Mouse (Mus musculus) intestine, embryonic 15.5 days (tissue): ENCODE data around the gene Gabbr2. TPM values are rescaled to one million over a fixed set of nuclear protein-coding genes. Genes with fewer than 3 reads are reported as not detected.

Experiments used
- ATAC-seq: fragments of 200-750 bp; cut with Nextera tagmentation; 2 replicates; pipeline ENCODE4 v1.8.0; 2017; ENCODE audit warnings: moderate TSS enrichment, moderate library complexity
- H3K27ac ChIP-seq: fragments of 300-500 bp; sonication (generic); 2 replicates; pipeline ENCODE4 v1.5.1; 2015; ENCODE audit warnings: mild to moderate bottlenecking, inconsistent platforms
- H3K27me3 ChIP-seq: fragments of 300-500 bp; sonication (generic); replicated peaks from 2 replicates; pipeline ENCODE4 v1.6.1; 2015; ENCODE audit warnings: inconsistent platforms
- H3K36me3 ChIP-seq: fragments of 300-500 bp; sonication (generic); 2 replicates; pipeline ENCODE4 v1.6.1; 2015; ENCODE audit warnings: inconsistent platforms
- H3K4me1 ChIP-seq: fragments of 300-500 bp; sonication (generic); replicated peaks from 2 replicates; pipeline ENCODE4 v1.6.1; 2015; ENCODE audit warnings: inconsistent platforms
- H3K4me2 ChIP-seq: fragments of 300-500 bp; sonication (generic); replicated peaks from 2 replicates; pipeline ENCODE4 v1.6.1; 2015; ENCODE audit warnings: mild to moderate bottlenecking, inconsistent platforms
- H3K4me3 ChIP-seq: fragments of 300-500 bp; sonication (generic); replicated peaks from 2 replicates; pipeline ENCODE4 v1.5.1; 2015; ENCODE audit warnings: inconsistent platforms
- H3K9ac ChIP-seq: fragments of 300-500 bp; sonication (generic); 2 replicates; pipeline ENCODE4 v1.6.1; 2015; ENCODE audit warnings: inconsistent platforms
- H3K9me3 ChIP-seq: fragments of 300-500 bp; sonication (generic); 2 replicates; pipeline ENCODE4 v1.6.1; 2016; ENCODE audit warnings: inconsistent platforms
- WGBS: fragments of 180-500 bp; shearing (Covaris S2); methylation state at CpG from one replicate; pipeline ENCODE4 v1.1.7; 2015; 5-methylcytosine and 5-hydroxymethylcytosine counted together
- polyA plus RNA-seq: library from polyadenylated mRNA; unstranded; fragments of >200 nt; fragmentation: Nextera tagmentation; extraction: Ambion mirVana; gene quantifications from 2 replicates; pipeline ENCODE4 v1.2.1, GENCODE M21; 2015

The Gabbr2 gene
- polyA plus RNA-seq, 1 experiment from 2014 or later: 0.15 TPM

DNA sequence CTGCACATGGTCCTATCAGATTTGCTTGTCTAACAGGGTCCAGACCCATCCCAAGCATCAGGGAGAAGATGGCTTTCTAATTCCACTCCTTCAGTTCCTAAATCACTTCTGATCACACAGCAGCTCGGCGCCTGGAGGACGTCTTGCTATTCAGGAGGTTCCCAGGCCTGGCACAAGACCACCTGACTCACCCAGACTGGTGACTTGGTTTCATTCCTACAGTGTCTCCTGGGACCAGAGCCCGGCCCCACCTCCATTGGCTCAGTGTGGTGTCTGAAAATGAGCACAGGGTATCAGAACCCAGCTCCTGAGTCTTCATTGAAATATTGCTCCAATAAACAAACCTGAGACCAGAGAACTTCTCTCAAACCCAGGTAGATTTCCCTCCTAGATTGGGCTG lies 9.6 kb downstream of the Gabbr2 start:
- Histone ChIP-seq H3K9ac (no peak overlapping the region), H3K4me3 (no peak overlapping the region), H3K36me3 (no peaks in the 10 kb centered on the region), H3K4me1 (no peaks in the 10 kb centered on the region), H3K4me2 (no peak overlapping the region), H3K27ac (no peak overlapping the region), H3K9me3 (no peaks in the 10 kb centered on the region), H3K27me3 (peaks cover 5% of the 10 kb centered on the region)
- ATAC-seq: no peak
- WGBS: 82% methylated on average over 4 of the region's 4 CpGs

DNA sequence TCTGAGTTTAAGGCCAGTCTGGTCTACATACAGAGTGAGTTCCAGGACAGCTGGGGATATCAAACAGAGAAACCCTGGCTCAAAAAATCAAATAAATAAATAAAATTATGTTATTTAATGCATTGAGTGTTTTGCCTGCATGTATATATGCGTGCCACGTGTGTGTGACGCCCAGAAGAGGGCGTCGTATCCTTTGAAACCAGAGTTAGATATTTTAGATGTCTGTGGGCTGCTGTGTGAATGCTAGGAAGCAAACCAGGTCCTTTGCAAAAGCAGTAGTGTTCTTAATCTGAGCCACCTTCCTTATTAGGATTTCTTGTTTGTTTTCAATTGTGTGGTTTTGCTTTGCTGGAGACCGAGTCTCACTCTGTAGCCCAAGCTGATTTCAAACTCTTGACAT lies 13.3 kb downstream of the Gabbr2 start:
- Histone ChIP-seq H3K4me1 (no peaks in the 10 kb centered on the region; the same call in 1 of the 2 replicates), H3K27me3 (no peaks in the 10 kb centered on the region), H3K9ac (no peak overlapping the region), H3K4me3 (no peak overlapping the region), H3K36me3 (no peaks in the 10 kb centered on the region), H3K9me3 (no peaks in the 10 kb centered on the region), H3K4me2 (no peak overlapping the region), H3K27ac (no peak overlapping the region)
- no peak for ATAC-seq
- WGBS: 85% methylated on average over 6 of the region's 6 CpGs

DNA sequence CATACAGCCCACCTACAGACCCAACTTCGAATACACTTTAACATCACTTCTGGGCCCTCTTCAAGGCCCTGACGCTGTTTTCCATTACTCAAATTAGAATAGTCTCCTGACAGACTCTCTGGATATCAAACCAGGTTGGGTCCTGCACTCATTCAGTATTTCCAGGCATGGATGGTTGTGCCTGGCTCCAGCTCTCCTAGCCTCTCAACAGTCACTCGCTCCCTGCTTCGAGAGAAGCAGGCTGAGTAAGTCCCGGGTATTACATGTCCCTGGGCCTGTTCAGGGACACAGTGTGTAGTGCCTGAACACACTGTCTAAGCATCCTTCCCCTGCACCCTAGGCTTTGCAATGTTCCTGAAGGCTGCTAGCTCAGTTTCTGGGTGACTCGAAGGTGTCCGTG lies 14.5 kb downstream of the Gabbr2 start:
- no peak overlapping the region for H3K27ac ChIP-seq
- no peaks in the 10 kb centered on the region for H3K36me3 ChIP-seq
- WGBS: 90% methylated on average over 7 of the region's 7 CpGs
- no peaks in the 10 kb centered on the region for H3K27me3 ChIP-seq
- no peak overlapping the region for H3K4me3 ChIP-seq
- ATAC-seq: no peak
- no peaks in the 10 kb centered on the region; the same call in 1 of the 2 replicates for H3K4me1 ChIP-seq
- no peak overlapping the region for H3K9ac ChIP-seq
- no peak overlapping the region for H3K4me2 ChIP-seq
- H3K9me3 ChIP-seq: no peaks in the 10 kb centered on the region

DNA sequence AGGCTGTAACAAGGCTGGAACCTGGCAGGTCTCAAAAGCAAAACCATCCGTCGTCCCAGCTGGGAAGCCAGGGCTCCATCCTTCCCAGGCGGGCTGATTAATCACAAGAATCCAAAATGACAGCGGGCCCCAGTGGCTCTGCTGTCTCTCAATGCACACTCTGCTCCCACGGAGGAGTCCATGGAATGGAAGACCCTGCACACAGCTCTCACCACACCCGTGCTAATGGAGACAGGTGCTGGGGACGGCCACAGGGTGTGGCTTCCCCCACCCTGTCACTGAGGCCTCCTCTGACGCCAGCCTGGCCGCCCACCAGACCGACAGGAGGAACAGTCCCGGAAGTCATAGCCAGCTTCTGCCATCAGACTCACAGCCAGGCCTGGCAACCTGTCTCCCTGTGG lies 15.0 kb downstream of the Gabbr2 start:
- no peak for ATAC-seq
- Histone ChIP-seq H3K4me2 (no peak overlapping the region), H3K27ac (no peak overlapping the region), H3K4me1 (no peaks in the 10 kb centered on the region; the same call in 1 of the 2 replicates), H3K9me3 (no peaks in the 10 kb centered on the region), H3K36me3 (no peaks in the 10 kb centered on the region), H3K27me3 (no peaks in the 10 kb centered on the region), H3K9ac (no peak overlapping the region), H3K4me3 (no peak overlapping the region)
- 65% methylated on average over 11 of the region's 11 CpGs for WGBS

DNA sequence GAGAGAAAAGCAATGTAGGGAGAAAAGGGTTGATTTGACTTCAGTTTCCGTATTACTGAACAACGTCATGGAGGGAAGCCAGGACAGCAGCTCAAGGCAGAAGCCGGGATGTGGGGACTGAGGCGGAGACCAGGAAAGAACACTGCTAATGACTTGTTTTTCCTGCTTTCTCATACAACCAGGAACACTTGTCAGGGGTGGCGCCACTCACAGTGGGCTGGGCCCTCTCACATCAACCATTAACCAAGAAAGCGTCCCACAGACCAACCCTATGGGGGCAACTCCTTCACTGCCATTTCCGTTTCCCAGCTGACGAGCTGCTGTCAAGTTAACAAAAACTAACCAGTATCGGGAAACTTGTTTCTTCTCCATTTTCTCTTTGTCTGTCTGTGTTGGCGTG lies 18.4 kb downstream of the Gabbr2 start:
- WGBS: 65% methylated on average over 10 of the region's 10 CpGs
- no peaks in the 10 kb centered on the region for H3K36me3 ChIP-seq
- no peaks in the 10 kb centered on the region for H3K9me3 ChIP-seq
- H3K4me2 ChIP-seq: 0 out of 2 replicates have a peak overlapping the region, but pooled peaks have one; percentile 1
- no peak overlapping the region for H3K9ac ChIP-seq
- no peaks in the 10 kb centered on the region for H3K27me3 ChIP-seq
- H3K4me1 ChIP-seq: no peaks in the 10 kb centered on the region; the same call in 1 of the 2 replicates
- no peak overlapping the region for H3K27ac ChIP-seq
- peak; percentile 85 for ATAC-seq
- H3K4me3 ChIP-seq: no peak overlapping the region

DNA sequence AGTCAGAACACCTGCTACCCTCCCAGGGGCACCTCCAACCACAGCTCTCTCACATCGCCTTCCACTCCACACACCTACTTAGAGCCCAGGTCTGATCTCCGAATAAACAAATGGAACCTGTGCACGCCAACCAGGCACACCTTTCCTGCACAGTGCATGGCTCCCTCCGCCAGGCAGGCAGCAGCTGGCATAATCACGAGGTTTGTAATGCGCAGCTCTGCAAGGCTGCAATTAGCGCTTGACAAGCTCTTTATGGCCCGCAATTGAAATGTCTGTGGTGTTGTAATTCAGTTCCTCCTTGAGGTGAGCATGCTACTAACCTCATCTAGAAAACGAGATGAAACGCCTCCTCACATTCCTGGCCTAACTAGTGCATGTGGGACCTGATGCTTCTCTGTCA lies 23.7 kb downstream of the Gabbr2 start:
- no peak overlapping the region for H3K9ac ChIP-seq
- WGBS: 55% methylated on average over 10 of the region's 10 CpGs
- H3K27ac ChIP-seq: no peak overlapping the region
- no peak overlapping the region for H3K4me3 ChIP-seq
- no peaks in the 10 kb centered on the region for H3K4me1 ChIP-seq
- peak; percentile 86 for ATAC-seq
- no peaks in the 10 kb centered on the region for H3K36me3 ChIP-seq
- H3K9me3 ChIP-seq: no peaks in the 10 kb centered on the region
- H3K4me2 ChIP-seq: no peak overlapping the region
- no peaks in the 10 kb centered on the region for H3K27me3 ChIP-seq

DNA sequence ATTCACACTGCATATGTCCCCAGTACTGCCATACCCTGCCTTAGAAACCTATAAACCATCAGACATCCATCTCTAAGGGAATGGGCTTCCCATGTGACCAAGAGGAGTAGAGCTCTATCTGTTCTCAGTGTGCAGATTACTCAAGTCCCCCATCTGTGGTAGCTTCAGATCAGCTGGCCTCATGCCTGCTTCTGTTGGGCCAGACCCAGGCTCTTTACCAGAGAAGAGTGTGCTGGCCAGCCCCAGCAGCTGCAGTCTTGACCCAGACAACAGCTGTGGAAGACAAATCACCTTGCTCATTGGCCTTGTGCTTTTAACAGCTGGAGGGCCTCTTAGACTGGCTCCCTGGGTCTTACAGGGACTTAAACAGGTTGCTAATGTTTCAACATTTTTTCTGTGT lies 25.1 kb downstream of the Gabbr2 start:
- Histone ChIP-seq H3K9me3 (no peaks in the 10 kb centered on the region), H3K4me3 (no peak overlapping the region), H3K4me2 (no peak overlapping the region), H3K4me1 (no peaks in the 10 kb centered on the region), H3K27me3 (no peaks in the 10 kb centered on the region), H3K27ac (no peak overlapping the region), H3K36me3 (no peaks in the 10 kb centered on the region), H3K9ac (no peak overlapping the region)
- no peak for ATAC-seq

DNA sequence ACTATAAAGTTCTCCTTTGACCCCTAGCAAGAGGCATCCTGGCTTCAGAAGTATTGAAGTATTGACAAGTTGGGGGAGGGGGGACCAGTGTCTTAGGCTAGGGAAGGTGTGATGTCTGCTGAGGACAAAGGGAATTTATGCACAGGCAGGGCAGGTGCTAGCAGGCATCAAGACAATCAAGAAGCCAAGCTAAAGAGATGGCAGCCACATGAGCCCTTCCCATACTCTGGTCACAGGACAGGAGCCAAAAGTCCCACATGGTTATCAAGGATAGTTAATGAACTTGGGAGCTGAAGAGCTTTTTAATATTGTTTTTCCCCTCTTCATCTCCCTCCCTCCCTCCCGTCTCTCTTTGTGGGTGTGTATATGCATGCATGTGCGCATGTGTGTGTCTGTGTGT lies 30.3 kb downstream of the Gabbr2 start:
- ATAC-seq: no peak
- 91% methylated on average over 2 of the region's 2 CpGs for WGBS
- H3K9ac ChIP-seq: no peak overlapping the region
- no peak overlapping the region for H3K4me2 ChIP-seq
- H3K4me1 ChIP-seq: 0 out of 2 replicates have a peak, but pooled peaks cover 3% of the 10 kb centered on the region
- no peak overlapping the region for H3K4me3 ChIP-seq
- H3K9me3 ChIP-seq: no peaks in the 10 kb centered on the region
- no peaks in the 10 kb centered on the region for H3K27me3 ChIP-seq
- H3K36me3 ChIP-seq: no peaks in the 10 kb centered on the region
- H3K27ac ChIP-seq: no peak overlapping the region

DNA sequence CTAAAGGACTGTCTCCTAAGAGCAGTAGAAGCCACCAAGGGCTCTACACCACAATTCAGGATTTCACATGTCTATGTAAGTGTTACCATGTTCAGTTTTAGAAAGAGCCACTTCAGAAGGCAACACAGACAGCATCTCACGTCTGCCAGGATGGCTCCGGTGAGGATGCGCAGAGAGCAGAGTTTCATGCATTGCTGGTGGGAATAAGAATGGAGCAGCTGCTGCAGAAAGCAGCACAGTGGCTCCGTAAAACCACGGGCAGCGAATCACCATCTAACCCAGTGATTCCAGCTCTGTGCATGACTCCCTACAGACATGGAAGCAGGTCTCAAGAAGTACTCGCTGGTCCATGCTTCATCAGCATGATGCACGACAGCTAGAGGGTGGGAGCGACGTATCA lies 31.5 kb downstream of the Gabbr2 start:
- no peaks in the 10 kb centered on the region for H3K36me3 ChIP-seq
- no peak overlapping the region for H3K4me3 ChIP-seq
- no peak overlapping the region for H3K9ac ChIP-seq
- WGBS: 88% methylated on average over 10 of the region's 10 CpGs
- ATAC-seq: peak; percentile 8; the same call in 1 of the 2 replicates
- H3K4me2 ChIP-seq: no peak overlapping the region
- no peak overlapping the region for H3K27ac ChIP-seq
- H3K27me3 ChIP-seq: no peaks in the 10 kb centered on the region
- 0 out of 2 replicates have a peak, but pooled peaks cover 3% of the 10 kb centered on the region for H3K4me1 ChIP-seq
- H3K9me3 ChIP-seq: no peaks in the 10 kb centered on the region

DNA sequence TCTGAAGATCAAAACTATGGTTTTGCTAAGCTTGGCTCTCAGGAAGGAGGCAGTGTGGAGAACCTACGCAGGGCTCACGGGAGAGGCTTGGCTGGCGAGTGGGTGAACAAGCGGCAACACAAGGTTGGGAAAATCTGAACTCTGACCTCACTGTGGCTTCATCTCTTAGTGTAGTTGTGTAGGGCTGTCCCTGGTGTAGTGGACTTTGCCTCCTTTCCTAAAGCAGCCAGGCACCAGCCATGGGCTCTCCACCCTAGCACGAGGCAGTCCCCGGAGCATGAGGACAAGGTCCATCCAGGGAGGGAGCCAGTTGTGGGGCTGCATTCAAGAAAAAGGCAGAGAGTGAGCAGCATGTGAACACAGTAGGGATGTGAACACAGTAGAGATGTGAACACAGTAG lies 31.9 kb downstream of the Gabbr2 start:
- H3K4me1 ChIP-seq: 0 out of 2 replicates have a peak, but pooled peaks cover 3% of the 10 kb centered on the region
- H3K27me3 ChIP-seq: no peaks in the 10 kb centered on the region
- H3K27ac ChIP-seq: 0 out of 2 replicates have a peak overlapping the region, but pooled peaks have one; percentile 27
- H3K4me3 ChIP-seq: no peak overlapping the region
- 72% methylated on average over 6 of the region's 6 CpGs for WGBS
- no peak overlapping the region for H3K4me2 ChIP-seq
- no peaks in the 10 kb centered on the region for H3K9me3 ChIP-seq
- H3K9ac ChIP-seq: no peak overlapping the region
- ATAC-seq: peak; percentile 96
- no peaks in the 10 kb centered on the region for H3K36me3 ChIP-seq

DNA sequence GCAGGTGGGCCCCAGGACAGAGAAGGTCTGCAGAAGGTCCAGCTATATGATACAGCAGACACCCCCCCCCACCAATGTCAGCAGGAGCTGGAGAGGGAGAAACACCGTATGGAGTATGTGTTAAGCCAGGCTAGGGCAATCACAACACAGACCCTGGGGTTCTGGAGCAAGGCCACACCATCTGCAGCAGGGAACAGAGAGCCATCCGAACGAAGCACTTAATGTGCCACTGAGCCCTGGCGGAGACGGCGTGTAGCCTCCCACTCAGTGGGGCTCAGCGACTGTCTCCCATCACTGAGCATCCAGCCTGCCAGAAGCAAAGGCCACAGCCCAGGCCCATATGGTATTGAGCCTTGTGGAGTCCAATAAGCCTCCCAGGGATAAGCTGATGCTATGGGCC lies 33.7 kb downstream of the Gabbr2 start:
- no peak overlapping the region for H3K27ac ChIP-seq
- H3K36me3 ChIP-seq: no peaks in the 10 kb centered on the region
- no peak overlapping the region for H3K9ac ChIP-seq
- WGBS: 83% methylated on average over 7 of the region's 7 CpGs
- H3K4me2 ChIP-seq: no peak overlapping the region
- H3K4me3 ChIP-seq: no peak overlapping the region
- 0 out of 2 replicates have a peak, but pooled peaks cover 3% of the 10 kb centered on the region for H3K4me1 ChIP-seq
- no peaks in the 10 kb centered on the region for H3K9me3 ChIP-seq
- H3K27me3 ChIP-seq: no peaks in the 10 kb centered on the region
- no peak for ATAC-seq

DNA sequence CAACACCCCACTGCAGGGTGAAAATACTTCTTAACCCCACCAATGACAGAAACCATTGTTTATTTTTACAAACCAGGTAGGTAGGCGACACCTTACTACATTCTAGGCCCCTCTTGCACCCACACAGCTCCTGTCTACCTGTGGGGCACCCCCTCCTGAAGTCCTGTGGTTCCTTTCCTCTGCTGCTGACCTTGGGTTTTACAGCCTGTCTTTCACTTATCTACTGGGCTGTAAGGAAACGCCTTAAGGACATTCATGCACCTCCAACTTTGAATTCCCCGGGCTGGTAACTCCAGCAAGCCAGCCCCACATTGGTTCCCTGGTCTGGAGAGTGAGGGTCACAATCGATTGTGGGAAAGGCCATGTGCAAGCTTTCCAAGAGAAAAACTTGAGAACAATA lies 34.7 kb downstream of the Gabbr2 start:
- Histone ChIP-seq H3K4me2 (no peak overlapping the region), H3K4me1 (0 out of 2 replicates have a peak, but pooled peaks cover 3% of the 10 kb centered on the region), H3K9ac (no peak overlapping the region), H3K36me3 (no peaks in the 10 kb centered on the region), H3K27me3 (no peaks in the 10 kb centered on the region), H3K9me3 (no peaks in the 10 kb centered on the region), H3K4me3 (no peak overlapping the region), H3K27ac (no peak overlapping the region)
- peak; percentile 58 for ATAC-seq
- 53% methylated on average over 4 of the region's 4 CpGs for WGBS

DNA sequence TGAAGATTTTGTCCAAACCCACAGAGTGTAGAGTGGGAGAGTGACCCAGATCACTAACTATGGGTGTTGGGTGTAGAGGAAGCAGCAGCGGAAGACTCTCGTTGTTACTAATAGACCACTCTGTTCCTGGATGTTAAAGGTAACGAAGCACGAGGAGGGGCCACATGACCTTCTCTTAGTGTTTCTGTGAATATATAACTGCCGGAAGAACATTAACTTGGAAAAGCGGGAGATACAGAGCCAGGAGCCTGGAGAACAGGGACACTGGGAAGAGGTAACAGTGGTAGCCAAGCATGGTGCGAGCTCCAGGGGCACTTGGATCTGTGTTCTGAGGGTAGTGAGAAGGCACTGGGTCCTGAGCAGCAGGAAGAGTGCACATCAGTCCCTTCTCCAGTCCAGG lies 38.7 kb downstream of the Gabbr2 start:
- Histone ChIP-seq H3K4me1 (0 out of 2 replicates have a peak, but pooled peaks cover 3% of the 10 kb centered on the region), H3K27ac (no peak overlapping the region), H3K9me3 (no peaks in the 10 kb centered on the region), H3K27me3 (no peaks in the 10 kb centered on the region), H3K4me3 (no peak overlapping the region), H3K4me2 (no peak overlapping the region), H3K9ac (no peak overlapping the region), H3K36me3 (no peaks in the 10 kb centered on the region)
- no peak for ATAC-seq
- 82% methylated on average over 7 of the region's 7 CpGs for WGBS
